Mouse (Mus musculus) hindbrain, postnatal 0 days (tissue): Measurements from ENCODE around the gene Auts2. TPM values are rescaled to one million over a fixed set of nuclear protein-coding genes. Genes with fewer than 3 reads are reported as not detected.
A peak's percentile ranks its signal among the peaks of the same experiment; 100 is the strongest.

Experiments used
- ATAC-seq: fragments of 200-750 bp; cut with Nextera tagmentation; 2 replicates; pipeline ENCODE4 v1.8.0; 2017; ENCODE audit warnings: mild to moderate bottlenecking, moderate TSS enrichment, moderate library complexity
- DNase-seq: peaks from one replicate; pipeline ENCODE4 v3.0.0-alpha.2; 2015; ENCODE audit warnings: low spot score
- H3K27ac ChIP-seq: fragments of 300-500 bp; sonication (generic); 2 replicates; pipeline ENCODE4 v1.5.1; 2014; ENCODE audit warnings: mild to moderate bottlenecking
- H3K27me3 ChIP-seq: fragments of 300-500 bp; sonication (generic); 2 replicates; pipeline ENCODE4 v1.6.1; 2014; ENCODE audit warnings: low read length, mixed read lengths; ENCODE audit not compliant: insufficient read depth
- H3K36me3 ChIP-seq: fragments of 300-500 bp; sonication (generic); 2 replicates; pipeline ENCODE4 v1.6.1; 2014; ENCODE audit warnings: low read length, mixed read lengths; ENCODE audit not compliant: insufficient read depth
- H3K4me1 ChIP-seq: fragments of 300-500 bp; sonication (generic); 2 replicates; pipeline ENCODE4 v1.6.1; 2014; ENCODE audit warnings: antibody characterized with exemption, low read length, mixed read lengths; ENCODE audit not compliant: insufficient read depth
- H3K4me2 ChIP-seq: fragments of 300-500 bp; sonication (generic); 2 replicates; pipeline ENCODE4 v1.6.1; 2014; ENCODE audit warnings: low read depth, mild to moderate bottlenecking, low read length, moderate library complexity, mixed read lengths
- H3K4me3 ChIP-seq: fragments of 300-500 bp; sonication (generic); 2 replicates; pipeline ENCODE4 v1.5.1; 2014; ENCODE audit warnings: low read length
- H3K9ac ChIP-seq: fragments of 300-500 bp; sonication (generic); replicated peaks from 2 replicates; pipeline ENCODE4 v1.6.1; 2014; ENCODE audit warnings: mild to moderate bottlenecking, low read length, moderate library complexity, mixed read lengths
- H3K9me3 ChIP-seq: fragments of 300-500 bp; sonication (generic); 2 replicates; pipeline ENCODE4 v1.6.1; 2016; ENCODE audit warnings: low read length, mixed read lengths
- CTCF ChIP-seq: IDR thresholded peaks from 2 replicates; pipeline ENCODE4 v1.5.1; 2016; ENCODE audit warnings: antibody characterized with exemption, control low read depth, low read depth
- WGBS: fragments of 180-500 bp; shearing (Covaris S2); extraction: QIAGEN DNeasy Blood & Tissue Kit; methylation state at CpG from one replicate; pipeline ENCODE4 v1.1.7; 2014; 5-methylcytosine and 5-hydroxymethylcytosine counted together
- polyA plus RNA-seq: library from polyadenylated mRNA; unstranded; fragments of >200 nt; fragmentation: Nextera tagmentation; extraction: Ambion mirVana; gene quantifications from 2 replicates; pipeline ENCODE4 v1.2.1, GENCODE M21; 2015
- total RNA-seq: library from RNA; depleted of rRNA; stranded (reverse); fragments of >200 nt; gene quantifications from 2 replicates; pipeline ENCODE4 v1.2.3, GENCODE M21; 2014

Gene Auts2
- total and polyA plus RNA-seq, 2 experiments from 2014 or later = 39.3 to 54.9 TPM

DNA sequence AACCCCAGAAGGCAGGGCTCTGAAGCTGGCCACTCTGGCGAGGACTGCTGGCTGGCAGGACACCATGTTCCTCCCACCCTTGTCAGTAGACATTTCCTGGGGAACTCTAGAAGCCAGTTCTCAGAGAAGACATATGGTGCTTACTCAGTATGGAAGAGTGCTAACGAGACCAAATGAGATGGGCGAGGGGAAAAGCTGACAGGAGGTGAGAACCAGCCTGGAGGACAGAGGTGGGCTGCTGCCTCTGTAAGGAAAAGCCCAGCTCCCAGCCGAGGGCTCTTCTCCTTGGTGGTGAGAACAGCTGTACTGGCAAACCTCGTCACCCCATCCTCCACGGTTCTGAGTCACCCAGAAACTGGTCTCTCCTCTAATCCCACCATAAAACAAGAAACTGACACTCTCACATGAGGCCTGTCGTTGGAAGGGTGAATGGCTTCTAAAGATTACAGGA is 729.8 kb downstream of the Auts2 start:
- Histone ChIP-seq H3K9ac (no peak overlapping the region), H3K4me3 (no peak overlapping the region), H3K27me3 (no peaks in the 10 kb centered on the region), H3K9me3 (no peaks in the 10 kb centered on the region), H3K36me3 (no peaks in the 10 kb centered on the region), H3K4me1 (no peaks in the 10 kb centered on the region), H3K4me2 (no peak overlapping the region), H3K27ac (no peak overlapping the region)
- DNase-seq = no peak
- WGBS = 62% methylated on average over 7 of the region's 7 CpGs
- no peak for TF ChIP-seq CTCF
- no peak for ATAC-seq

DNA sequence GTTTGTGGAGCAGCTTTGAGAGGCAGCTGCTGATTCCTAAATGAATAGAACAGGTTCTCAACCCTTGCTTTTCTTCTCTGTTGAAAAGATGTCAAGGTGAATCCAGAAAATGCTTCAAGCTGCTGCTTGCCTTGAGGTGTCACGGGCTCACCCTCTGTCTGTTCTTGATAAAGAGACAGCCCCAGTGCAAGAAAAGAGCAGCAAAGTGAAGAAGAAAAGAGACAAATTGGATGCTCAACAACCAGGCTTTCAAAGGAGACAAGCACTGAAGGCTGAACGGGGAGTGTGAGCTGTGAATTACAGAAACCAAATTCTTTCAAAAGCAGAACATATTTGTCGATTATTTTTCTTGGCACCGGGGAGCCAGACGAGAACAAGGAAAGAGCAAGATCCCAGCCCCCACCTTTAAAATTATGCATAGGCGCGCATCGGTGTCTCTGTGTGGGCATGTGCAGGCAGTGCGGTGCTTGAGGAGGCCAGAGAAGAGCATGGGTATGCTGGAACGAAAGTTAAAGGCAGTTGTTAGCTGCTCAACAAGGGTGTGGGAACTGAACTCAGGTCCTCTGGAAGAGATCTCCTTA is 730.6 kb downstream of the Auts2 start:
- no peak overlapping the region for H3K4me2 ChIP-seq
- H3K27ac ChIP-seq = no peak overlapping the region
- no peaks in the 10 kb centered on the region for H3K9me3 ChIP-seq
- DNase-seq (no peak), ATAC-seq (no peak)
- 72% methylated on average over 10 of the region's 10 CpGs for WGBS
- no peaks in the 10 kb centered on the region for H3K27me3 ChIP-seq
- no peaks in the 10 kb centered on the region for H3K4me1 ChIP-seq
- no peak for TF ChIP-seq CTCF
- H3K36me3 ChIP-seq = no peaks in the 10 kb centered on the region
- no peak overlapping the region for H3K4me3 ChIP-seq
- no peak overlapping the region for H3K9ac ChIP-seq

DNA sequence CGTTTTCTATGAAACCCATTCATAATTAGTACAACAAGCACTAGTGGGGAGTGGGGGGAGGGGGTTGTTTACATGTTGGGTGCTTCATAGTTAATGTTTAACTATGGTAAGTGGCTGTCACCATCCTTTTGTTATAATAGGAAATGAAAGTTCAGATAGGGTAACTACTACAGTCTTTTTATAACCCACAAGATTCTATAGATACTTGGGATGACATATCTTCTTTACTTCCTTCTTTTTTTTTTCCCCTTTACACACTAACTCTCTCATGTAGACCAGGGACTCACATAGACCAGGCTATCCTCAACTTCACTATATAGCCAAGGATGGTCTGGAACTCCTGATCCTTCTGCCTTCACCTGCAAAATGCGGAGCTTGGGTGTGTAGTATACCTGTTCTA is 736.8 kb downstream of the Auts2 start:
- no peak for TF ChIP-seq CTCF
- peaks cover 12% of the 10 kb centered on the region; the same call in 1 of the 2 replicates for H3K4me1 ChIP-seq

GRCm38 (mm10) chr5:131805277-131805676 is 737.9 kb downstream of the Auts2 start:
- no peak overlapping the region for H3K4me3 ChIP-seq
- H3K4me1 ChIP-seq = peaks cover 12% of the 10 kb centered on the region; the same call in 1 of the 2 replicates
- H3K36me3 ChIP-seq = no peaks in the 10 kb centered on the region
- WGBS = 47% methylated on average over 4 of the region's 4 CpGs
- H3K27ac ChIP-seq = peak overlapping the region; percentile 22; the same call in 1 of the 2 replicates
- no peak overlapping the region for H3K9ac ChIP-seq
- H3K4me2 ChIP-seq = no peak overlapping the region
- no peak for TF ChIP-seq CTCF
- no peak for ATAC-seq
- peak; percentile 53 for DNase-seq
- no peaks in the 10 kb centered on the region for H3K9me3 ChIP-seq
- no peaks in the 10 kb centered on the region for H3K27me3 ChIP-seq

More for the DNA sequence above, 736.8 kb downstream of the Auts2 start:
- no peak overlapping the region for H3K27ac ChIP-seq
- no peak overlapping the region for H3K9ac ChIP-seq
- DNase-seq (no peak), ATAC-seq (no peak)
- H3K4me3 ChIP-seq = no peak overlapping the region
- no peaks in the 10 kb centered on the region for H3K9me3 ChIP-seq
- H3K36me3 ChIP-seq = no peaks in the 10 kb centered on the region
- no peak overlapping the region for H3K4me2 ChIP-seq
- H3K27me3 ChIP-seq = no peaks in the 10 kb centered on the region
- 97% methylated on average over 2 of the region's 2 CpGs for WGBS

- TF ChIP-seq CTCF = no peak
- no peak overlapping the region for H3K27ac ChIP-seq
- no peak for DNase-seq
These were observed 739.5 kb downstream of the Auts2 start for GRCm38 (mm10) chr5:131803609-131804008.

GRCm38 (mm10) chr5:131802340-131803036 is 740.7 kb downstream of the Auts2 start:
- WGBS = 26% methylated on average over 6 of the region's 6 CpGs
- peak; percentile 38 for ATAC-seq
- no peaks in the 10 kb centered on the region for H3K27me3 ChIP-seq

More at GRCm38 (mm10) chr5:131803609-131804008, 739.5 kb downstream of the Auts2 start:
- no peak for ATAC-seq
- Histone ChIP-seq H3K4me3 (no peak overlapping the region), H3K4me2 (no peak overlapping the region), H3K27me3 (no peaks in the 10 kb centered on the region), H3K4me1 (peaks cover 14% of the 10 kb centered on the region; the same call in 1 of the 2 replicates), H3K9ac (no peak overlapping the region), H3K9me3 (no peaks in the 10 kb centered on the region), H3K36me3 (no peaks in the 10 kb centered on the region)
- WGBS = 65% methylated on average over 10 of the region's 10 CpGs

More at GRCm38 (mm10) chr5:131802340-131803036, 740.7 kb downstream of the Auts2 start:
- H3K4me2 ChIP-seq = no peak overlapping the region
- no peak overlapping the region for H3K4me3 ChIP-seq
- DNase-seq = peak; percentile 58
- TF ChIP-seq CTCF = no peak
- no peak overlapping the region for H3K9ac ChIP-seq
- peaks cover 19% of the 10 kb centered on the region; the same call in 1 of the 2 replicates for H3K4me1 ChIP-seq
- H3K36me3 ChIP-seq = no peaks in the 10 kb centered on the region
- H3K9me3 ChIP-seq = no peaks in the 10 kb centered on the region
- peak overlapping the region; percentile 54; the same call in 1 of the 2 replicates for H3K27ac ChIP-seq
